8 mouse cellular contexts compared by ENCODE assay signal in the genomic region with DNA sequence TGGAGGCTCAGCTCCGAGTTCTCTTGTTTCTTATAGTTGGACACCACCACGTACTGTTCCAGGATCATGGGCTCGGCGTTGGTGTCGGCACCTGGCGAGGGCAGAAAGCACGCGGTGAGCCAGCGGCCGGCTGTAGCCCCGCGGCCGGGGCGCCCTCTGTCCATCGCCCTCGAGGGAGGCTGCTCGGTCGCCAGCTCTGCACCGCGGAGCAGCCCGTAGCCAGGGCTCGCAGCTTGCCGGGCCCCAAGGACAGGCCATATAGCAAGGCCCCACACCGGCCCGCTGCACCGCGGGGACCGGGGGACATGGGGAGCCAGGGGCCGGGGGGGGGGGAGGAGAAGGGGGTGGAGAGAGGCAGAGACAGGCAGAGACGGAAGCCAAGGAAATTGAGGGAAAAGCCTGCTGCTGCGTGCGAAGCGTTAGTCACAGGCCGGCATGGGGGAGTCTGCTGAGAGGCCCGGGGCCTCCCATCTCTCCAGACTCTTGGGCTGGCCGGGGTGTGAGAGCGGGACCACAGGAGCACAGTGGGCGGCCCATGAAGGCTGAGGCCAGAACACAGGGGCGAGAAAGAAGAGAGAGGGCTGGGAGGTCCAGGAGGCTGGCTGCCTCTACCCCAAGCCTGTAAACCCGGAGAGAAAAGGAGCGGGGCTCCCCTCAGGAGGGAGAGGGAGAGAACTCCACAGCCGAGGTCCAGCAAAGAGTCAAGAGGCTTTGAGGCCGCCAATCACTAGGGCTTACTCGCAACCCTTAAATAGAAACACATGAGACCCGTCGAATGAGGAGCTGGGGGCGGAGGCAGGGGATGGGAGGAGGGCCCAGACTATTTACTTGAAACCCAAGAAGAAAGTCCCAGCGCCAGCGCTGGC.
DNase-seq lines count a peak whose midpoint lies in the region; ATAC-seq lines count a peak whose summit lies in the region.

No protein-coding gene starts in this region.

- H3K9ac ChIP-seq in embryonic facial prominence, embryonic 13.5 days = peak overlapping the region; percentile 94
- H3K9ac ChIP-seq in heart, embryonic 12.5 days = peak overlapping the region; percentile 82
- peak overlapping the region; percentile 65 for H3K9ac ChIP-seq in kidney, embryonic 15.5 days
- H3K9ac ChIP-seq in stomach, embryonic 14.5 days (replicated peaks; ENCODE audit: low read depth, low read length) = peak overlapping the region; percentile 96

- H3K4me2 ChIP-seq in embryonic facial prominence, embryonic 13.5 days = peak overlapping the region; percentile 87
- peak overlapping the region; percentile 81 for H3K4me2 ChIP-seq in heart, embryonic 12.5 days
- peak overlapping the region; percentile 79 for H3K4me2 ChIP-seq in kidney, embryonic 15.5 days
- H3K4me2 ChIP-seq in stomach, embryonic 14.5 days (replicated peaks; ENCODE audit: low read depth, low read length) = peak overlapping the region; percentile 85

- H3K9me3 ChIP-seq in embryonic facial prominence, embryonic 13.5 days = no peaks in the 10 kb centered on the region
- no peaks in the 10 kb centered on the region for H3K9me3 ChIP-seq in heart, embryonic 12.5 days (replicated peaks)
- no peaks in the 10 kb centered on the region for H3K9me3 ChIP-seq in kidney, embryonic 15.5 days (replicated peaks)
- no peaks in the 10 kb centered on the region for H3K9me3 ChIP-seq in stomach, embryonic 14.5 days (ENCODE audit: control insufficient read depth, low read depth, low read length)

- 1% methylated on average over 49 of the region's 49 CpGs for WGBS in embryonic facial prominence, embryonic 13.5 days
- 3% methylated on average over 49 of the region's 49 CpGs for WGBS in heart, embryonic 12.5 days
- 8% methylated on average over 44 of the region's 49 CpGs for WGBS in kidney, embryonic 15.5 days
- WGBS in stomach, embryonic 14.5 days = 3% methylated on average over 46 of the region's 49 CpGs

- peaks cover 30% of the 10 kb centered on the region for H3K36me3 ChIP-seq in embryonic facial prominence, embryonic 13.5 days
- H3K36me3 ChIP-seq in heart, embryonic 12.5 days = peaks cover 25% of the 10 kb centered on the region
- H3K36me3 ChIP-seq in kidney, embryonic 15.5 days = peaks cover 23% of the 10 kb centered on the region; the same call in 1 of the 2 replicates
- H3K36me3 ChIP-seq in stomach, embryonic 14.5 days (ENCODE audit: control insufficient read depth, insufficient read depth, low read length) = peaks cover 13% of the 10 kb centered on the region

- peak; percentile 77 for ATAC-seq in embryonic facial prominence, embryonic 13.5 days (ENCODE audit: insufficient number of reproducible peaks, insufficient read depth, low FRiP score, low TSS enrichment, low read depth)
- ATAC-seq in heart, embryonic 12.5 days (ENCODE audit: insufficient number of reproducible peaks, low FRiP score) = peak; percentile 77
- peak; percentile 85 for ATAC-seq in kidney, embryonic 15.5 days (replicated peaks; ENCODE audit: low FRiP score)
- peak; percentile 81 for ATAC-seq in stomach, embryonic 14.5 days (ENCODE audit: insufficient number of reproducible peaks, insufficient read depth, low FRiP score, low read depth)
- no peak for ATAC-seq in activated CD4-positive, CD25-positive, alpha-beta regulatory T cell, adult 4 months

- peak overlapping the region; percentile 71 for H3K4me3 ChIP-seq in embryonic facial prominence, embryonic 13.5 days
- peak overlapping the region; percentile 55 for H3K4me3 ChIP-seq in heart, embryonic 12.5 days
- peak overlapping the region; percentile 55 for H3K4me3 ChIP-seq in kidney, embryonic 15.5 days (replicated peaks)
- H3K4me3 ChIP-seq in stomach, embryonic 14.5 days (ENCODE audit: low read depth, low read length) = peak overlapping the region; percentile 67

- peak overlapping the region; percentile 98 for H3K27ac ChIP-seq in embryonic facial prominence, embryonic 13.5 days
- H3K27ac ChIP-seq in heart, embryonic 12.5 days (ENCODE audit: poor library complexity, severe bottlenecking) = peak overlapping the region; percentile 98
- H3K27ac ChIP-seq in kidney, embryonic 15.5 days = peak overlapping the region; percentile 96
- H3K27ac ChIP-seq in stomach, embryonic 14.5 days (ENCODE audit: low read length) = peak overlapping the region; percentile 97

- DNase-seq in right cerebral cortex, postnatal 25 days = peak; percentile 42
- no peak for DNase-seq in right cerebral cortex, adult 18-20 months
- DNase-seq in lung, postnatal 14 days = peak; percentile 78

- H3K27me3 ChIP-seq in embryonic facial prominence, embryonic 13.5 days = no peaks in the 10 kb centered on the region
- H3K27me3 ChIP-seq in heart, embryonic 12.5 days (replicated peaks) = no peaks in the 10 kb centered on the region
- no peaks in the 10 kb centered on the region for H3K27me3 ChIP-seq in kidney, embryonic 15.5 days
- no peaks in the 10 kb centered on the region for H3K27me3 ChIP-seq in stomach, embryonic 14.5 days (ENCODE audit: control insufficient read depth, insufficient read depth, low read length)

- peaks cover 91% of the 10 kb centered on the region for H3K4me1 ChIP-seq in embryonic facial prominence, embryonic 13.5 days
- peaks cover 90% of the 10 kb centered on the region for H3K4me1 ChIP-seq in heart, embryonic 12.5 days (replicated peaks)
- H3K4me1 ChIP-seq in kidney, embryonic 15.5 days = peaks cover 87% of the 10 kb centered on the region
- peaks cover 67% of the 10 kb centered on the region for H3K4me1 ChIP-seq in stomach, embryonic 14.5 days (ENCODE audit: control insufficient read depth, insufficient read depth, low read length)
